Mouse (Mus musculus) heart, embryonic 10.5 days (tissue): ENCODE data around the gene Hrc. TPM values are rescaled to one million over a fixed set of nuclear protein-coding genes. Genes with fewer than 3 reads are reported as not detected.
A peak's percentile ranks its signal among the peaks of the same experiment; 100 is the strongest.

ENCODE experiments used
- DNase-seq: peaks from one replicate; pipeline ENCODE4 v3.0.0-alpha.2; 2017; ENCODE audit warnings: low spot score
- H3K27ac ChIP-seq: fragments of 300-500 bp; sonication (generic); 2 replicates; pipeline ENCODE4 v1.5.1; 2016; ENCODE audit warnings: mild to moderate bottlenecking
- H3K27me3 ChIP-seq: fragments of 300-500 bp; sonication (generic); 2 replicates; pipeline ENCODE4 v1.6.1; 2016; ENCODE audit warnings: mild to moderate bottlenecking; ENCODE audit not compliant: poor library complexity, insufficient read depth, severe bottlenecking
- H3K36me3 ChIP-seq: fragments of 300-500 bp; sonication (generic); 2 replicates; pipeline ENCODE4 v1.6.1; 2016; ENCODE audit warnings: mild to moderate bottlenecking, moderate library complexity
- H3K4me1 ChIP-seq: fragments of 300-500 bp; sonication (generic); 2 replicates; pipeline ENCODE4 v1.6.1; 2016; ENCODE audit warnings: mild to moderate bottlenecking
- H3K4me3 ChIP-seq: fragments of 300-500 bp; sonication (generic); 2 replicates; pipeline ENCODE4 v1.5.1; 2016; ENCODE audit warnings: mild to moderate bottlenecking, moderate library complexity
- H3K9me3 ChIP-seq: fragments of 300-500 bp; sonication (generic); 2 replicates; pipeline ENCODE4 v1.6.1; 2016; ENCODE audit warnings: mild to moderate bottlenecking, moderate library complexity
- WGBS: fragments of 180-500 bp; shearing (Covaris S2); methylation state at CpG from one replicate; pipeline ENCODE4 v1.1.7; 2016; 5-methylcytosine and 5-hydroxymethylcytosine counted together
- polyA plus RNA-seq: library from polyadenylated mRNA; unstranded; fragments of >200 nt; fragmentation: Nextera tagmentation; extraction: Ambion mirVana; gene quantifications from 2 replicates; pipeline ENCODE4 v1.2.1, GENCODE M21; 2016

Hrc gene
- polyA plus RNA-seq, 1 experiment from 2014 or later: 17.9 TPM

DNA sequence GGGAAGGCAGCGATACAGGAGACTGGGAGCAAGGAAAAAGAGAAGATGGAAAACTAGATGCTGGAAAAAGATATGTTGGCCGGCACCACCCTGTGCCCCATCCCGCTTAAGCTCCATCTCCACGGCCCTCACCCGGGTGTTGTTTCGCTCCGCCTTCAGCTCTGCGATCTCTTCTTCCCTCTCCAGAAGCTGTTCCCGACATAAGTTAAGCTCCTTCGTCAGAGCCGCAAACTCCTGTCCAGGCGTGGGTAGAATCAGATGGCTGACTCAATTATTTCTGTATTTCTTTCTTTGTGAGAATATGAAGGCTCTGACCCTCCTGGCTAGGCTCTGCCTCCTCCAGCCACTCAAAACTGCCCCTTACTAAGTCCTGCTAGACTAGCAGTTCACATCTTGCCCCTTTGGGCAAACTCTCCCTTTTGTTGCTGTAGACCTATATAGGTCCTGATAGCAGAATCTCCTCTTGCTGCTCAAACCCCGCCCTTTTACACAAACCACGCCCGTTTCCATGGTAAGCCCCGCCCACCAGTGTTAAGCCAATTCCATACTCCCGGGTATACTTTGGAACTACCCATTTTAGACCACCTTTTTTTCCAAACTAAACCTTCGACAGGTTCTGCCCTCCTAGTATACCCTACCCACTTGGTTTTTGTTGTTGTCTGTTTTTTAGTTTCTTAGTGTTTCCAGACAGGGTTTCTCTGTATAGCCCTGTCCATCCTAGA lies 25.5 kb downstream of the Hrc start:
- H3K27me3 ChIP-seq: peaks cover 93% of the 10 kb centered on the region
- H3K27ac ChIP-seq: no peak overlapping the region
- no peaks in the 10 kb centered on the region for H3K9me3 ChIP-seq
- 42% methylated on average over 18 of the region's 18 CpGs for WGBS
- no peaks in the 10 kb centered on the region for H3K36me3 ChIP-seq
- no peak for DNase-seq
- peaks cover 22% of the 10 kb centered on the region for H3K4me1 ChIP-seq
- peak overlapping the region; percentile 63; the same call in 1 of the 2 replicates for H3K4me3 ChIP-seq

DNA sequence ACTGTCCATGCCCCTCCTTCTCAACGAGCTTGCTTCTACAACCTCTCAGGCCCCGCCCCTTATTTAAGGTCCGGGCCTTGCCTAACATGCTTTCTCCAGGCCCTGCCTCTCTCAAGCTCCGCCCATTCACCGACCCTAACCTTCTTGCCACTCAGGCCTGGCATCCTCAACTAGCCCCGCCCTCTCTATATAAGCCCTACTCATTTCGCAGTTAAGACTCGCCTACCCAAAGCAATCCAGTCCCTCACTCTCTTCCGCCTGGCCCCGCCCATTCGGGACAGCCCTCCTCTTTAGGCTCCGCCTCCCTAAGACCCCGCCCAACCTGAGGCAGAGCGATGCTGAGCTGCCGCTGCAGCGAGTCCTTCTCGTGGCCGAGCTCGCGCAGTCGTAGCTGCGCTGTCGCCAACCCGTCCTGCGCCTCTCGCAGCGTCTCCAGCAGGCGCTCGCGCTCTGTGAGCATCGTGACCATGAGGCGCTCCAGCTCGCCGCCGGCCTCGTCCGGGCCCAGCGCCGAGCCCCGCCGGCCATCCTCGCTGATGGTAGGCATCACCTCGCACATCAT lies 26.2 kb downstream of the Hrc start:
- no peaks in the 10 kb centered on the region for H3K9me3 ChIP-seq
- peaks cover 25% of the 10 kb centered on the region for H3K4me1 ChIP-seq
- H3K36me3 ChIP-seq: no peaks in the 10 kb centered on the region
- peak overlapping the region; percentile 63 for H3K4me3 ChIP-seq
- under 1% methylated on average over 43 of the region's 43 CpGs for WGBS
- peak overlapping the region; percentile 62 for H3K27ac ChIP-seq
- DNase-seq: peak; percentile 93
- H3K27me3 ChIP-seq: peaks cover 93% of the 10 kb centered on the region

GRCm38 (mm10) chr7:45362801-45363200 lies 27.7 kb downstream of the Hrc start:
- 0 out of 2 replicates have a peak overlapping the region, but pooled peaks have one; percentile 3 for H3K4me3 ChIP-seq
- 8% methylated on average over 13 of the region's 13 CpGs for WGBS
- H3K9me3 ChIP-seq: no peaks in the 10 kb centered on the region
- no peaks in the 10 kb centered on the region for H3K36me3 ChIP-seq
- peaks cover 34% of the 10 kb centered on the region for H3K4me1 ChIP-seq
- DNase-seq: no peak
- peaks cover 84% of the 10 kb centered on the region for H3K27me3 ChIP-seq
- no peak overlapping the region for H3K27ac ChIP-seq

DNA sequence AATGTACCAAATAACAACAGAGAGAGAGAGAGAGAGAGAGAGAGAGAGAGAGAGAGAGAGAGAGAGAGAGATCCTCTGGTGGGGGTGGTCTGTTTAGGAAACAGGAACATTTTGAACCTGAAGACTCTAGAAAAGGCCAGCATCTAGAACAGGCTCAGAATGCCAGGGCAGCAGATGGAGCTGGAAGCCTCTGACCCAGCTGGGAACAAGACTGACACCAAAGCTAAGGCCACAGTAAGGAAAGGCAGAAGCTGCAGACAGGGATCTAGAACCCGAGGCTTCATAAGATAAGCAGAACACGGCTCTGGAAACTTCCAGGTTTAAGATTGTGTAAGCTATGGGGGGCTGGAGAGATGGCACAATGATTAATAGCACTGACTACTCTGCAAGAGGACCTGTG lies 28.9 kb downstream of the Hrc start:
- 75% methylated on average over 2 of the region's 2 CpGs for WGBS
- no peak overlapping the region for H3K27ac ChIP-seq
- DNase-seq: no peak

DNA sequence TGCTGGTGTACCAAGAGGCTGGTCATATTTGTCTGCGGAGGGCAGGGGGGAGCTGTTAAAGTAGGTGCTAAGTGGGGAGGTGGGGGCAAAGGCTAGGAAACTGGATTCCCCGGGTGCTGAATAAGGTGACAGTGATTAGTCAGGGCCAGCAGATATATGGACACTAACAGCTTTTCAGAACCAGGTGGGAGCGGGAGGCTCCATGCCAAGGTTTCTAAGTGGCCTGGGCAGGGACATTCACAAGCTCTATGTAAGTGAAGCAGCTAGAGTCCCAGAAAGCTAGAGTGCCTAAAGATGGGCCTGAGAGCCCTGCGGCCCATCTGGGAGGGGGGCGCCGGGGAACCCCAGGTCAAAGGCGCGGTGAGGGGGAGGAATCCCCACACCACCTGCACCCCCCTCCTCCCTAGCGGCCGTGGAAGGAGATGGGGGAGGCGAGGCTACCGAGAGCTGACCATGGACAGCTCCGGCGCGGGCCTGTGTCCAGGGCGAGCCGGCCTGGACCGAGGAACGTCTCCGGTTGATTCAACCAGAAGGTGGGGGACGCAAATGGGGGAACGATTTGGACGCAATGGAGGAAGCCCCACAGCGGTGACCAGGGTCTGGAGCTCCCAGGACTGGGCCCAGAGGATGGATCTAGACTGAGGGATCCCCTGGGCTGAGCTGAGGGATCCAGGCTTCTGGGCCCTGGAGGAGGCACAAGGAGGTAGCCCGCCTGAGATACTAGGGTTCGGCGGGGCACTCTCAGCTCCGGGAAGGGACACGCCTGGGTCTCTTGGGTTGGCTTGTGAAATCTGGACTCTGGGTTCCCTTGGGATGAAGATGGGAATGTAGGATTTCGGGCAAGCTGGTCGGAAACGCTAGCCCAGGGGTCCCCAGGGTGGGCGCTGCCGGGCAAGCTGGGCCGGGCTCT lies 30.9 kb downstream of the Hrc start:
- 4% methylated on average over 30 of the region's 35 CpGs for WGBS
- DNase-seq: peak; percentile 86
- Histone ChIP-seq H3K27ac (peak overlapping the region; percentile 78), H3K4me3 (peak overlapping the region; percentile 70), H3K4me1 (peaks cover 53% of the 10 kb centered on the region), H3K27me3 (peaks cover 82% of the 10 kb centered on the region), H3K36me3 (no peaks in the 10 kb centered on the region), H3K9me3 (no peaks in the 10 kb centered on the region)

More for the DNA sequence above, 28.9 kb downstream of the Hrc start:
- Histone ChIP-seq H3K4me1 (peaks cover 39% of the 10 kb centered on the region), H3K36me3 (no peaks in the 10 kb centered on the region), H3K27me3 (peaks cover 86% of the 10 kb centered on the region), H3K4me3 (no peak overlapping the region), H3K9me3 (no peaks in the 10 kb centered on the region)

DNA sequence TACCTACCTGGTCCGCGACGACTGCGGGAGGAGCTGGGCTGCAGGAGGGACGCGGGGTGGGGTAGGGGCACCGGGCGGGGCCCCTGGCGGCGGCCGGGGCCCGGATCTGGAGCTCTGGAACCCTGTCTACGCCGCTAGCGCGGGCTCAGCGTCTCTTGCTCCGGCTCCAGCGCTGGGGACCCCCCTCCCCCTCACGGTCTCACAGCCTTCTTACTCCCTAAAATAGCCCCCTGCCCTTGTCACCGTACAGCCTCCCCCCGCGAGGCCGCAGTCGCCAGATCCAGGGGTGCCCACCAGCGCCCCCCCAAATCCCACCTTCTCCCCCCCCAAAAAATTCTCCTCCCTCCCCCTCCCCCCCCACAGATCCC lies 31.5 kb downstream of the Hrc start, which contains the start of gene Ppfia3:
Ppfia3 (minus strand) TSS at position 368 of the 368 bp plus-strand sequence.
- no peaks in the 10 kb centered on the region for H3K9me3 ChIP-seq
- peaks cover 3% of the 10 kb centered on the region; the same call in 1 of the 2 replicates for H3K36me3 ChIP-seq
- DNase-seq: no peak
- under 1% methylated on average over 21 of the region's 26 CpGs for WGBS
- peaks cover 53% of the 10 kb centered on the region for H3K4me1 ChIP-seq
- peak within 1 kb of the TSS; percentile 70 for H3K4me3 ChIP-seq
- H3K27ac ChIP-seq: peak within 1 kb of the TSS; percentile 78
- peaks cover 76% of the 10 kb centered on the region for H3K27me3 ChIP-seq

- Histone ChIP-seq H3K36me3 (peaks cover 7% of the 10 kb centered on the region), H3K27me3 (peaks cover 70% of the 10 kb centered on the region), H3K9me3 (no peaks in the 10 kb centered on the region), H3K27ac (peak overlapping the region; percentile 78), H3K4me3 (peak overlapping the region; percentile 70), H3K4me1 (peaks cover 48% of the 10 kb centered on the region)
- under 1% methylated on average over 70 of the region's 70 CpGs for WGBS
- DNase-seq: peak; percentile 98
These were observed 32.2 kb downstream of the Hrc start for GRCm38 (mm10) chr7:45367020-45367880.

GRCm38 (mm10) chr7:45368178-45368577 lies 33.1 kb downstream of the Hrc start:
- Histone ChIP-seq H3K4me1 (peaks cover 45% of the 10 kb centered on the region), H3K27me3 (peaks cover 60% of the 10 kb centered on the region), H3K36me3 (peaks cover 17% of the 10 kb centered on the region), H3K27ac (no peak overlapping the region), H3K9me3 (no peaks in the 10 kb centered on the region), H3K4me3 (peak overlapping the region; percentile 70; the same call in 1 of the 2 replicates)
- DNase-seq: no peak
- 79% methylated on average over 15 of the region's 15 CpGs for WGBS

DNA sequence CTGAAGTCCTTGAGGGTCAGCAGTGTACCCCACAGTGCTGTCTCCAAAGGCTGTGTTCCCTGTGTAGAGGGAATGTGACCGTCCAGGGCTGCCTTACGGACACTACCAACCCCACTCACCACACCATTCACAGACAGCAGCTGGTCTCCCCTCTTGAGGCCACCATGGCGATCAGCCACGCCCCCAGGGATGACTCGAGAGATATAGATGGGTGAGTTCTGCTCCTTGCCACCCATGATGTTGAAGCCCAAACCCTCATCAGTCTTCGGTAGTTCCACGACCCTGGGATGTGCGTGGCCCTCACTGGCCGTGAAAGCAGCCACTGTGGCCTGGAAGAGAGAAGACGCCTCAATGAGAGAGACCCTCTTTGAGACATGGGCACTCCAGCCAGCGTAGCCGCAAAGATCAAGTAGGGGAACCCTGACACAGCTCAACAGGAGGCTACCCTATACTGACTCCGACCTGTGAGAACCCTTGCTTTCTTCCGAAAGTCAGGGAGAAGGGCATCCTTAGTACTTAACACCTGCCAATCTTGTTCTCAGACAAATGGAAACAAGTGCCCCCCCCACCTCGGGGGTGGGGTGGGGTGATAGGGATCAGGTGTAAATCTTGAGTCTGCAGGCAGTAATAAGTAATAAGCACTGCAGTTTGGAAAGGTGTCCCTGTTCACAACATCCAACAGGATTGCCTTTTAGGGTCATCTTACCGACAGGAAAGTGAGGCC lies 34.1 kb downstream of the Hrc start:
- peaks cover 25% of the 10 kb centered on the region for H3K36me3 ChIP-seq
- WGBS: 68% methylated on average over 16 of the region's 16 CpGs
- 0 out of 2 replicates have a peak overlapping the region, but pooled peaks have one; percentile 70 for H3K4me3 ChIP-seq
- peaks cover 45% of the 10 kb centered on the region for H3K4me1 ChIP-seq
- no peak overlapping the region for H3K27ac ChIP-seq
- H3K27me3 ChIP-seq: peaks cover 50% of the 10 kb centered on the region
- no peaks in the 10 kb centered on the region for H3K9me3 ChIP-seq
- no peak for DNase-seq

DNA sequence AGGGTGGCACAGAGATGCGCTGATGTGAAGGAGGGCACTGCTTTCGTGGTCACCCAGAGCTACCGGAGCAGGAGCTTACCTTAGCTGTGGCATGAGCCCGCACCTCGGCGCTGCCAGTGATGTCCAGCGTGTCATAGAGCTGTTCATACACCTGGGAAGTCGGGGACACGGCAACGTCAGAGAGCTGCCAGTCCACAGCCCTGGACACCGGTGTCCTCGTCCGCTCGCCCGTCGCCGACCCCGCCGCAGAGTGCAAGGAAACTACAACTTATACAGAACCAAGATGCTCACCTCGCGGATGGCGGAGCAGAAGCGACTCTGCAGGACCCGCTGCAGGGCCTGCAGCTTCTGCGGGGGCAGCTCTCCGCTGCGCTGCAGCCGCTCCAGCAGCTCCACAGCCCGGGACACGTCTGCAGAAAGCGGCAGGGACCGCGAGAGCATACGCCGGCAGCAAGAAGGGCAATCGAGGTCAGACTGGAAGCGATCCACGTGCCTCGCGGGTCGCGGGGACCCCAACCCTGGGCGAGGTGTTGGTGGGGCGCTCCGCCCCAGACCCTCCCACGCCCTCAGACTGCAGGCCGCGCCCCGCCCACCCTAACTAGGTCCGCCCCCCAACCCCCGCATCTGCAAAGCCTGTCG lies 34.9 kb downstream of the Hrc start:
- Histone ChIP-seq H3K27me3 (peaks cover 43% of the 10 kb centered on the region), H3K36me3 (peaks cover 30% of the 10 kb centered on the region), H3K9me3 (no peaks in the 10 kb centered on the region), H3K4me1 (peaks cover 45% of the 10 kb centered on the region), H3K4me3 (peak overlapping the region; percentile 70), H3K27ac (peak overlapping the region; percentile 70)
- 8% methylated on average over 49 of the region's 52 CpGs for WGBS
- no peak for DNase-seq
